Mouse (Mus musculus): ENCODE measurements around the gene Jmjd8. TPM values are rescaled to one million over a fixed set of nuclear protein-coding genes. Genes with fewer than 3 reads are reported as not detected.

Jmjd8 gene
- polyA plus RNA-seq, 1 experiment from 2014 or later, result 47.2 TPM

GRCm38 (mm10) chr17:25843636-25844395 lies 15.1 kb downstream of the Jmjd8 start:
- Histone ChIP-seq H3K27me3 (no peaks in the 10 kb centered on the region), H3K36me3 (peaks cover 66% of the 10 kb centered on the region), H3K9me3 (no peaks in the 10 kb centered on the region), H3K27ac (peak overlapping the region; percentile 89), H3K4me3 (peak overlapping the region; percentile 77), H3K9ac (peak overlapping the region; percentile 68), H3K4me1 (peaks cover 18% of the 10 kb centered on the region), H3K4me2 (peak overlapping the region; percentile 62)
- ATAC-seq (ENCODE audit: insufficient number of reproducible peaks, low FRiP score, low TSS enrichment, low read depth), result 0 out of 2 replicates have a peak, but pooled peaks have one; percentile 1
- WGBS, result 3% methylated on average over 35 of the region's 38 CpGs

GRCm38 (mm10) chr17:25844396-25844901 lies 15.8 kb downstream of the Jmjd8 start, which contains the start of gene Rhot2:
Rhot2 (minus strand) TSS chr17:25844851.
- no peaks in the 10 kb centered on the region for H3K9me3 ChIP-seq
- H3K4me2 ChIP-seq, result peak within 1 kb of the TSS; percentile 62
- under 1% methylated on average over 21 of the region's 21 CpGs for WGBS
- no peaks in the 10 kb centered on the region for H3K27me3 ChIP-seq
- ATAC-seq (ENCODE audit: insufficient number of reproducible peaks, low FRiP score, low TSS enrichment, low read depth), result peak; percentile 89
- peaks cover 18% of the 10 kb centered on the region for H3K4me1 ChIP-seq
- peak within 1 kb of the TSS; percentile 68 for H3K9ac ChIP-seq
- H3K36me3 ChIP-seq, result peaks cover 64% of the 10 kb centered on the region
- H3K27ac ChIP-seq, result peak within 1 kb of the TSS; percentile 89
- peak within 1 kb of the TSS; percentile 77 for H3K4me3 ChIP-seq

GRCm38 (mm10) chr17:25860229-25860628 lies 31.6 kb downstream of the Jmjd8 start:
- H3K4me1 ChIP-seq, result peaks cover 11% of the 10 kb centered on the region
- H3K9me3 ChIP-seq, result no peaks in the 10 kb centered on the region
- H3K4me3 ChIP-seq, result peak overlapping the region; percentile 64; the same call in 1 of the 2 replicates
- WGBS, result 86% methylated on average over 6 of the region's 6 CpGs
- no peak for ATAC-seq (ENCODE audit: insufficient number of reproducible peaks, low FRiP score, low TSS enrichment, low read depth)
- peaks cover 3% of the 10 kb centered on the region; the same call in 1 of the 2 replicates for H3K36me3 ChIP-seq
- no peak overlapping the region for H3K27ac ChIP-seq
- no peaks in the 10 kb centered on the region for H3K27me3 ChIP-seq
- peak overlapping the region; percentile 81 for H3K4me2 ChIP-seq
- H3K9ac ChIP-seq, result no peak overlapping the region

GRCm38 (mm10) chr17:25860832-25861703 lies 32.4 kb downstream of the Jmjd8 start, which contains the start of gene Wdr90:
Wdr90 (minus strand) TSS chr17:25861501.
- Histone ChIP-seq H3K27me3 (no peaks in the 10 kb centered on the region), H3K4me2 (peak within 1 kb of the TSS; percentile 81), H3K4me1 (peaks cover 11% of the 10 kb centered on the region), H3K36me3 (no peaks in the 10 kb centered on the region), H3K4me3 (peak within 1 kb of the TSS; percentile 64), H3K9ac (peak within 1 kb of the TSS; percentile 71), H3K27ac (peak within 1 kb of the TSS; percentile 87), H3K9me3 (no peaks in the 10 kb centered on the region)
- ATAC-seq (ENCODE audit: insufficient number of reproducible peaks, low FRiP score, low TSS enrichment, low read depth), result peak; percentile 91
- 2% methylated on average over 65 of the region's 65 CpGs for WGBS

GRCm38 (mm10) chr17:25861704-25862612 lies 33.3 kb downstream of the Jmjd8 start:
- peaks cover 11% of the 10 kb centered on the region for H3K4me1 ChIP-seq

GRCm38 (mm10) chr17:25863681-25864080 lies 35.0 kb downstream of the Jmjd8 start:
- 86% methylated on average over 6 of the region's 6 CpGs for WGBS
- Histone ChIP-seq H3K27me3 (no peaks in the 10 kb centered on the region), H3K4me2 (no peak overlapping the region), H3K27ac (no peak overlapping the region), H3K36me3 (no peaks in the 10 kb centered on the region), H3K4me3 (no peak overlapping the region), H3K9ac (no peak overlapping the region), H3K4me1 (peaks cover 23% of the 10 kb centered on the region), H3K9me3 (no peaks in the 10 kb centered on the region)
- no peak for ATAC-seq (ENCODE audit: insufficient number of reproducible peaks, low FRiP score, low TSS enrichment, low read depth)

More at GRCm38 (mm10) chr17:25861704-25862612, 33.3 kb downstream of the Jmjd8 start:
- H3K27ac ChIP-seq, result peak overlapping the region; percentile 87
- H3K4me2 ChIP-seq, result peak overlapping the region; percentile 81
- WGBS, result 10% methylated on average over 6 of the region's 6 CpGs
- peak overlapping the region; percentile 71 for H3K9ac ChIP-seq
- H3K27me3 ChIP-seq, result no peaks in the 10 kb centered on the region
- H3K9me3 ChIP-seq, result no peaks in the 10 kb centered on the region
- no peak for ATAC-seq (ENCODE audit: insufficient number of reproducible peaks, low FRiP score, low TSS enrichment, low read depth)
- peak overlapping the region; percentile 64 for H3K4me3 ChIP-seq
- no peaks in the 10 kb centered on the region for H3K36me3 ChIP-seq

GRCm38 (mm10) chr17:25864311-25864710 lies 35.6 kb downstream of the Jmjd8 start:
- peaks cover 28% of the 10 kb centered on the region for H3K4me1 ChIP-seq
- no peaks in the 10 kb centered on the region for H3K27me3 ChIP-seq
- ATAC-seq (ENCODE audit: insufficient number of reproducible peaks, low FRiP score, low TSS enrichment, low read depth), result no peak
- no peak overlapping the region for H3K4me3 ChIP-seq
- no peaks in the 10 kb centered on the region for H3K9me3 ChIP-seq
- H3K4me2 ChIP-seq, result no peak overlapping the region
- H3K9ac ChIP-seq, result no peak overlapping the region
- WGBS, result 90% methylated on average over 14 of the region's 14 CpGs
- H3K27ac ChIP-seq, result no peak overlapping the region
- no peaks in the 10 kb centered on the region for H3K36me3 ChIP-seq

- H3K27me3 ChIP-seq, result no peaks in the 10 kb centered on the region
- 85% methylated on average over 11 of the region's 11 CpGs for WGBS
- no peaks in the 10 kb centered on the region for H3K36me3 ChIP-seq
- no peak for ATAC-seq (ENCODE audit: insufficient number of reproducible peaks, low FRiP score, low TSS enrichment, low read depth)
- peaks cover 26% of the 10 kb centered on the region for H3K4me1 ChIP-seq
- H3K9me3 ChIP-seq, result no peaks in the 10 kb centered on the region
- no peak overlapping the region for H3K4me2 ChIP-seq
- no peak overlapping the region for H3K4me3 ChIP-seq
- no peak overlapping the region for H3K27ac ChIP-seq
- H3K9ac ChIP-seq, result no peak overlapping the region
These were observed 36.6 kb downstream of the Jmjd8 start for GRCm38 (mm10) chr17:25865288-25865687.

GRCm38 (mm10) chr17:25866172-25866571 lies 37.5 kb downstream of the Jmjd8 start:
- Histone ChIP-seq H3K4me2 (no peak overlapping the region), H3K9me3 (no peaks in the 10 kb centered on the region), H3K27ac (no peak overlapping the region), H3K4me3 (no peak overlapping the region), H3K27me3 (no peaks in the 10 kb centered on the region), H3K4me1 (peaks cover 17% of the 10 kb centered on the region), H3K36me3 (no peaks in the 10 kb centered on the region), H3K9ac (no peak overlapping the region)
- ATAC-seq (ENCODE audit: insufficient number of reproducible peaks, low FRiP score, low TSS enrichment, low read depth), result no peak
- 94% methylated on average over 3 of the region's 3 CpGs for WGBS

- no peak overlapping the region for H3K27ac ChIP-seq
These were observed 38.8 kb downstream of the Jmjd8 start for GRCm38 (mm10) chr17:25867509-25867835.

More at GRCm38 (mm10) chr17:25867509-25867835, 38.8 kb downstream of the Jmjd8 start:
- Histone ChIP-seq H3K4me3 (peak overlapping the region; percentile 87), H3K4me1 (peaks cover 17% of the 10 kb centered on the region), H3K36me3 (no peaks in the 10 kb centered on the region), H3K27me3 (no peaks in the 10 kb centered on the region), H3K9me3 (no peaks in the 10 kb centered on the region), H3K9ac (no peak overlapping the region), H3K4me2 (peak overlapping the region; percentile 99)
- no peak for ATAC-seq (ENCODE audit: insufficient number of reproducible peaks, low FRiP score, low TSS enrichment, low read depth)
- WGBS, result 12% methylated on average over 7 of the region's 7 CpGs
